Mouse (Mus musculus) limb, embryonic 14.5 days (tissue): ENCODE results near the gene Cnih2. TPM values are rescaled to one million over a fixed set of nuclear protein-coding genes. Genes with fewer than 3 reads are reported as not detected.

ENCODE experiments used
- ATAC-seq: fragments of 200-750 bp; cut with Nextera tagmentation; 2 replicates; pipeline ENCODE4 v1.8.0; 2017; ENCODE audit warnings: low read depth, moderate number of reproducible peaks, moderate TSS enrichment; ENCODE audit not compliant: low FRiP score
- DNase-seq: peaks from one replicate; pipeline ENCODE4 v3.0.0-alpha.2; 2015; ENCODE audit warnings: low spot score
- H3K27ac ChIP-seq: fragments of 300-500 bp; sonication (generic); replicated peaks from 2 replicates; pipeline ENCODE4 v1.5.1; 2014; ENCODE audit warnings: low read depth, mild to moderate bottlenecking, low read length, moderate library complexity, mixed read lengths
- H3K27me3 ChIP-seq: fragments of 300-500 bp; sonication (generic); 2 replicates; pipeline ENCODE4 v1.6.1; 2014; ENCODE audit warnings: low read length, mixed read lengths; ENCODE audit not compliant: control insufficient read depth, insufficient read depth
- H3K36me3 ChIP-seq: fragments of 300-500 bp; sonication (generic); 2 replicates; pipeline ENCODE4 v1.6.1; 2014; ENCODE audit warnings: mild to moderate bottlenecking, low read length, moderate library complexity, mixed read lengths; ENCODE audit not compliant: control insufficient read depth, insufficient read depth
- H3K4me1 ChIP-seq: fragments of 300-500 bp; sonication (generic); 2 replicates; pipeline ENCODE4 v1.6.1; 2014; ENCODE audit warnings: antibody characterized with exemption, low read length, mixed read lengths; ENCODE audit not compliant: control insufficient read depth, insufficient read depth
- H3K4me2 ChIP-seq: fragments of 300-500 bp; sonication (generic); replicated peaks from 2 replicates; pipeline ENCODE4 v1.6.1; 2014; ENCODE audit warnings: low read depth, mild to moderate bottlenecking, low read length, moderate library complexity; ENCODE audit not compliant: severe bottlenecking
- H3K4me3 ChIP-seq: fragments of 300-500 bp; sonication (generic); replicated peaks from 2 replicates; pipeline ENCODE4 v1.5.1; 2014; ENCODE audit warnings: low read length
- H3K9ac ChIP-seq: fragments of 300-500 bp; sonication (generic); 2 replicates; pipeline ENCODE4 v1.6.1; 2014; ENCODE audit warnings: mild to moderate bottlenecking, low read depth, low read length, moderate library complexity; ENCODE audit not compliant: severe bottlenecking
- H3K9me3 ChIP-seq: fragments of 300-500 bp; sonication (generic); 2 replicates; pipeline ENCODE4 v1.6.1; 2016; ENCODE audit warnings: low read length; ENCODE audit not compliant: control insufficient read depth
- POLR2A ChIP-seq: fragments of 200-500 bp; IDR thresholded peaks from 2 replicates; pipeline ENCODE4 v1.8.0; 2012; ENCODE audit warnings: inconsistent platforms, mild to moderate bottlenecking, moderate library complexity, borderline replicate concordance; ENCODE audit not compliant: insufficient read depth, insufficient read length; ENCODE audit errors: extremely low read depth
- WGBS: fragments of 180-500 bp; shearing (Covaris S2); extraction: QIAGEN DNeasy Blood & Tissue Kit; methylation state at CpG from one replicate; pipeline ENCODE4 v1.1.7; 2014; 5-methylcytosine and 5-hydroxymethylcytosine counted together
- polyA plus RNA-seq, 2 experiments: library from polyadenylated mRNA; depleted of rRNA in 1 of 2; stranded (reverse) in 1 of 2; unstranded in 1 of 2; fragments of >200 nt; fragmentation: Nextera tagmentation in 1 of 2; extraction: Ambion mirVana in 1 of 2; gene quantifications; 2 replicates each; pipeline versions ENCODE4 v1.2.1 to v1.2.3; 2012 to 2014

Gene Cnih2
- polyA plus RNA-seq, 2 experiments = 40.5 to 40.8 TPM

- Histone ChIP-seq H3K36me3 (no peaks in the 10 kb centered on the region), H3K9me3 (no peaks in the 10 kb centered on the region), H3K9ac (0 out of 2 replicates have a peak overlapping the region, but pooled peaks have one; percentile 16), H3K4me3 (no peak overlapping the region), H3K4me1 (peaks cover 33% of the 10 kb centered on the region), H3K27ac (no peak overlapping the region), H3K4me2 (no peak overlapping the region), H3K27me3 (no peaks in the 10 kb centered on the region)
- TF ChIP-seq POLR2A = no peak
- ATAC-seq = no peak
- 22% methylated on average over 10 of the region's 10 CpGs for WGBS
- no peak for DNase-seq
Observed at GRCm38 (mm10) chr19:5058801-5059771, 39.2 kb downstream of the Cnih2 start.

GRCm38 (mm10) chr19:5057876-5058775 is 40.2 kb downstream of the Cnih2 start:
- Histone ChIP-seq H3K27me3 (peaks cover 5% of the 10 kb centered on the region; the same call in 1 of the 2 replicates), H3K9me3 (no peaks in the 10 kb centered on the region), H3K9ac (0 out of 2 replicates have a peak overlapping the region, but pooled peaks have one; percentile 16), H3K36me3 (no peaks in the 10 kb centered on the region), H3K4me3 (no peak overlapping the region), H3K4me1 (peaks cover 33% of the 10 kb centered on the region), H3K27ac (no peak overlapping the region), H3K4me2 (no peak overlapping the region)
- DNase-seq (no peak), ATAC-seq (no peak)
- no peak for TF ChIP-seq POLR2A
- WGBS = 26% methylated on average over 16 of the region's 16 CpGs

GRCm38 (mm10) chr19:5056251-5056650 is 42.1 kb downstream of the Cnih2 start:
- peaks cover 23% of the 10 kb centered on the region for H3K27me3 ChIP-seq
- no peak overlapping the region for H3K4me3 ChIP-seq
- H3K4me1 ChIP-seq = peaks cover 32% of the 10 kb centered on the region
- no peak overlapping the region for H3K4me2 ChIP-seq
- no peak overlapping the region for H3K9ac ChIP-seq
- no peak for TF ChIP-seq POLR2A
- 8% methylated on average over 6 of the region's 6 CpGs for WGBS
- ATAC-seq (peak; percentile 56; the same call in 1 of the 2 replicates), DNase-seq (peak; percentile 48)
- no peaks in the 10 kb centered on the region for H3K36me3 ChIP-seq
- no peaks in the 10 kb centered on the region for H3K9me3 ChIP-seq
- H3K27ac ChIP-seq = no peak overlapping the region

GRCm38 (mm10) chr19:5053909-5054308 is 44.4 kb downstream of the Cnih2 start:
- peaks cover 10% of the 10 kb centered on the region for H3K36me3 ChIP-seq
- H3K9ac ChIP-seq = no peak overlapping the region
- H3K4me3 ChIP-seq = no peak overlapping the region
- DNase-seq (no peak), ATAC-seq (no peak)
- no peak overlapping the region for H3K4me2 ChIP-seq
- peaks cover 25% of the 10 kb centered on the region for H3K27me3 ChIP-seq
- no peak overlapping the region for H3K27ac ChIP-seq
- H3K4me1 ChIP-seq = peaks cover 17% of the 10 kb centered on the region
- no peak for TF ChIP-seq POLR2A
- 14% methylated on average over 9 of the region's 9 CpGs for WGBS
- no peaks in the 10 kb centered on the region for H3K9me3 ChIP-seq

GRCm38 (mm10) chr19:5052853-5053252 is 45.5 kb downstream of the Cnih2 start:
- H3K4me2 ChIP-seq = no peak overlapping the region
- H3K36me3 ChIP-seq = peaks cover 18% of the 10 kb centered on the region
- no peak overlapping the region for H3K9ac ChIP-seq
- no peak for TF ChIP-seq POLR2A
- H3K4me3 ChIP-seq = no peak overlapping the region
- WGBS = 63% methylated on average over 17 of the region's 17 CpGs
- no peak for DNase-seq
- no peaks in the 10 kb centered on the region for H3K9me3 ChIP-seq
- H3K4me1 ChIP-seq = peaks cover 12% of the 10 kb centered on the region
- H3K27ac ChIP-seq = no peak overlapping the region
- peaks cover 25% of the 10 kb centered on the region for H3K27me3 ChIP-seq
- ATAC-seq = no peak
